Mouse (Mus musculus): Measurements from ENCODE around the gene Zfp74. TPM values are rescaled to one million over a fixed set of nuclear protein-coding genes. Genes with fewer than 3 reads are reported as not detected.

The Zfp74 gene
- total and polyA plus RNA-seq, 2 experiments from 2014 or later = 7.9 to 14.6 TPM

- Histone ChIP-seq H3K27ac (peak overlapping the region; percentile 95), H3K4me2 (ENCODE audit: low read depth, low read length) (peak overlapping the region; percentile 73), H3K4me3 (ENCODE audit: low read length) (peak overlapping the region; percentile 80), H3K9me3 (ENCODE audit: low read length) (no peaks in the 10 kb centered on the region), H3K27me3 (ENCODE audit: insufficient read depth, low read length) (no peaks in the 10 kb centered on the region), H3K9ac (replicated peaks; ENCODE audit: low read length) (peak overlapping the region; percentile 76), H3K36me3 (ENCODE audit: insufficient read depth, low read length) (peaks cover 14% of the 10 kb centered on the region; the same call in 1 of the 2 replicates), H3K4me1 (ENCODE audit: insufficient read depth, low read length) (no peaks in the 10 kb centered on the region)
- no peak for ATAC-seq
- TF ChIP-seq CTCF (IDR thresholded peaks at IDR 0.05; ENCODE audit: low read depth) = no peak; the same call in 1 of the 2 replicates
- DNase-seq (ENCODE audit: low spot score) = peak; percentile 7
- 33% methylated on average over 10 of the region's 10 CpGs for WGBS
These were observed 803 bp downstream of the Zfp74 start for GRCm38 (mm10) chr7:29953086-29953485.

- Histone ChIP-seq H3K27me3 (ENCODE audit: insufficient read depth, low read length) (no peaks in the 10 kb centered on the region), H3K27ac (no peak overlapping the region), H3K36me3 (ENCODE audit: insufficient read depth, low read length) (peaks cover 33% of the 10 kb centered on the region; the same call in 1 of the 2 replicates), H3K9ac (replicated peaks; ENCODE audit: low read length) (no peak overlapping the region), H3K4me3 (ENCODE audit: low read length) (no peak overlapping the region), H3K9me3 (ENCODE audit: low read length) (no peaks in the 10 kb centered on the region), H3K4me1 (ENCODE audit: insufficient read depth, low read length) (no peaks in the 10 kb centered on the region), H3K4me2 (ENCODE audit: low read depth, low read length) (no peak overlapping the region)
- 67% methylated on average over 2 of the region's 2 CpGs for WGBS
- no peak for TF ChIP-seq CTCF (IDR thresholded peaks at IDR 0.05; ENCODE audit: low read depth)
- DNase-seq (ENCODE audit: low spot score) (no peak), ATAC-seq (no peak)
These were observed 9.7 kb downstream of the Zfp74 start for GRCm38 (mm10) chr7:29944201-29944600.

- WGBS = 70% methylated on average over 2 of the region's 2 CpGs
- peaks cover 29% of the 10 kb centered on the region; the same call in 1 of the 2 replicates for H3K36me3 ChIP-seq (ENCODE audit: insufficient read depth, low read length)
These were observed 10.2 kb downstream of the Zfp74 start for GRCm38 (mm10) chr7:29943720-29944119.

GRCm38 (mm10) chr7:29942740-29943139, 11.1 kb downstream of the Zfp74 start:
- Histone ChIP-seq H3K27me3 (ENCODE audit: insufficient read depth, low read length) (no peaks in the 10 kb centered on the region), H3K4me3 (ENCODE audit: low read length) (no peak overlapping the region), H3K36me3 (ENCODE audit: insufficient read depth, low read length) (peaks cover 27% of the 10 kb centered on the region; the same call in 1 of the 2 replicates), H3K9ac (replicated peaks; ENCODE audit: low read length) (no peak overlapping the region), H3K9me3 (ENCODE audit: low read length) (no peaks in the 10 kb centered on the region), H3K4me2 (ENCODE audit: low read depth, low read length) (no peak overlapping the region), H3K4me1 (ENCODE audit: insufficient read depth, low read length) (no peaks in the 10 kb centered on the region), H3K27ac (no peak overlapping the region)
- DNase-seq (ENCODE audit: low spot score) = no peak
- 34% methylated on average over 2 of the region's 2 CpGs for WGBS
- no peak for ATAC-seq
- no peak for TF ChIP-seq CTCF (IDR thresholded peaks at IDR 0.05; ENCODE audit: low read depth)

More at GRCm38 (mm10) chr7:29943720-29944119, 10.2 kb downstream of the Zfp74 start:
- H3K27ac ChIP-seq = no peak overlapping the region
- TF ChIP-seq CTCF (IDR thresholded peaks at IDR 0.05; ENCODE audit: low read depth) = no peak
- H3K27me3 ChIP-seq (ENCODE audit: insufficient read depth, low read length) = no peaks in the 10 kb centered on the region
- DNase-seq (ENCODE audit: low spot score) = no peak
- H3K4me1 ChIP-seq (ENCODE audit: insufficient read depth, low read length) = no peaks in the 10 kb centered on the region
- H3K4me3 ChIP-seq (ENCODE audit: low read length) = no peak overlapping the region
- no peak overlapping the region for H3K4me2 ChIP-seq (ENCODE audit: low read depth, low read length)
- no peak for ATAC-seq
- no peak overlapping the region for H3K9ac ChIP-seq (replicated peaks; ENCODE audit: low read length)
- H3K9me3 ChIP-seq (ENCODE audit: low read length) = no peaks in the 10 kb centered on the region

DNA sequence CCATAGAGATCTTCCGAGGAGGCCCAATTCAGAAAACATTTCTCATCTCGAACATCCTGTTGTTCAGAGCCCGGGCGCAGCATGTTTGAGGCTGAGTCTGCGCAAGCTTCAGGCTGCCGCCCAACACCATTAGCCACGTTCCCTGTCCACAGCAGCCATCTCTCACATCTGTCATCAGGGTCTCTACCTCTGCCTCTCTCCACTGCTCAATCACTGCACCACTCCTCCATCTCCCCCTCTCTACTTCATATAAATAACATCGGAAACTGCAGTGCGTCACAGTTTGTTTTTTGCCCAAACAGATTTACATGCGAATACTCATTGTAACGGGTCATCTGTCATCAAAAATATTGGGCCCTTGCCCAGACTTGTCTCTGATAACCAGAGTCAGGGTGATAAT, 12.9 kb downstream of the Zfp74 start:
- ATAC-seq = 0 out of 2 replicates have a peak, but pooled peaks have one; percentile 10
- DNase-seq (ENCODE audit: low spot score) = no peak
- no peaks in the 10 kb centered on the region for H3K4me1 ChIP-seq (ENCODE audit: insufficient read depth, low read length)
- H3K36me3 ChIP-seq (ENCODE audit: insufficient read depth, low read length) = peaks cover 34% of the 10 kb centered on the region; the same call in 1 of the 2 replicates
- H3K27me3 ChIP-seq (ENCODE audit: insufficient read depth, low read length) = no peaks in the 10 kb centered on the region
- H3K27ac ChIP-seq = no peak overlapping the region
- no peak overlapping the region for H3K4me3 ChIP-seq (ENCODE audit: low read length)
- no peak for TF ChIP-seq CTCF (IDR thresholded peaks at IDR 0.05; ENCODE audit: low read depth)
- 80% methylated on average over 11 of the region's 11 CpGs for WGBS
- no peak overlapping the region for H3K4me2 ChIP-seq (ENCODE audit: low read depth, low read length)
- no peaks in the 10 kb centered on the region for H3K9me3 ChIP-seq (ENCODE audit: low read length)
- H3K9ac ChIP-seq (replicated peaks; ENCODE audit: low read length) = no peak overlapping the region

DNA sequence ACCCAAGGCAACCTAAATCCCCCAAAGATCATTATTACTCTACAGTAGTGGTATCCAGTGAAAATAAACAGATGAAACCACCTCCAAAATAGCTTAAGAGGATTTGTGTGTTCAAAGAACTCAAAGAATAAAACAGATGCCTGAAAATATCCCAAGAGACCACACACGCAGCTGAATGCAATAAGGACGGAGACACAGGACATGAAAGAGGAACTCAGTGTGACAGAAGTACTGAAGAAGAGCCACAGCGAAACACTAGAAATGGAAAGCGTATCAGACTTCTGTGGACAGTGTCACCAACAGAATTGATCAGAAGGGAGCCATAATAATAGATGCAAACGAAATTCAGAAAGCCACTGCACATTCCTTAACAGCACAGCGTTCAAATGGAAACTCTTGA, 15.0 kb downstream of the Zfp74 start:
- Histone ChIP-seq H3K9me3 (ENCODE audit: low read length) (no peaks in the 10 kb centered on the region), H3K4me1 (ENCODE audit: insufficient read depth, low read length) (no peaks in the 10 kb centered on the region), H3K4me3 (ENCODE audit: low read length) (no peak overlapping the region), H3K4me2 (ENCODE audit: low read depth, low read length) (no peak overlapping the region), H3K36me3 (ENCODE audit: insufficient read depth, low read length) (peaks cover 55% of the 10 kb centered on the region), H3K27me3 (ENCODE audit: insufficient read depth, low read length) (no peaks in the 10 kb centered on the region), H3K9ac (replicated peaks; ENCODE audit: low read length) (no peak overlapping the region), H3K27ac (no peak overlapping the region)
- DNase-seq (ENCODE audit: low spot score) (no peak), ATAC-seq (no peak)
- no peak for TF ChIP-seq CTCF (IDR thresholded peaks at IDR 0.05; ENCODE audit: low read depth)
- WGBS = 78% methylated on average over 6 of the region's 6 CpGs

DNA sequence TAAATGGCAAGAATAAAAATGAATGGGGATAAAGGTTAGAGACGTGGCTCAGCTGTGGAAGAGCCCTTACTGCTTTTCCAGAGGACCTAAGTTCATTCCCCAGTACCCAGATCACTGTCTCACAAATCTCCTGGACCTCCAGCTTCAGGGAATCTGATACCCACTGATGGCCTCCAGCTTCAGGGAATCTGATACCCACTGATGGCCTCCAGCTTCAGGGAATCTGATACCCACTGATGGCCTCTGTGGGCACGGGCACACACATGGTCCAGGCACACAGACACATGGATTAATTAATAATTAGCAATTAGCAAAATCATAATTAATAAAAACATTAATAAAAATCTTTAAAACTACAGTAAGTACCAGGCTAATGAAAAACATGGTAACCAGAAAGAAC, 31.1 kb downstream of the Zfp74 start:
- no peak for TF ChIP-seq CTCF (IDR thresholded peaks at IDR 0.05; ENCODE audit: low read depth)
- Histone ChIP-seq H3K4me3 (ENCODE audit: low read length) (no peak overlapping the region), H3K27ac (no peak overlapping the region), H3K27me3 (ENCODE audit: insufficient read depth, low read length) (no peaks in the 10 kb centered on the region), H3K9me3 (ENCODE audit: low read length) (no peaks in the 10 kb centered on the region), H3K4me1 (ENCODE audit: insufficient read depth, low read length) (no peaks in the 10 kb centered on the region), H3K9ac (replicated peaks; ENCODE audit: low read length) (no peak overlapping the region), H3K4me2 (ENCODE audit: low read depth, low read length) (no peak overlapping the region), H3K36me3 (ENCODE audit: insufficient read depth, low read length) (no peaks in the 10 kb centered on the region)
- 75% methylated on average over 2 of the region's 2 CpGs for WGBS
- no peak for DNase-seq (ENCODE audit: low spot score)
- no peak for ATAC-seq
